Mouse (Mus musculus): ENCODE data around the gene Invs.

DNA sequence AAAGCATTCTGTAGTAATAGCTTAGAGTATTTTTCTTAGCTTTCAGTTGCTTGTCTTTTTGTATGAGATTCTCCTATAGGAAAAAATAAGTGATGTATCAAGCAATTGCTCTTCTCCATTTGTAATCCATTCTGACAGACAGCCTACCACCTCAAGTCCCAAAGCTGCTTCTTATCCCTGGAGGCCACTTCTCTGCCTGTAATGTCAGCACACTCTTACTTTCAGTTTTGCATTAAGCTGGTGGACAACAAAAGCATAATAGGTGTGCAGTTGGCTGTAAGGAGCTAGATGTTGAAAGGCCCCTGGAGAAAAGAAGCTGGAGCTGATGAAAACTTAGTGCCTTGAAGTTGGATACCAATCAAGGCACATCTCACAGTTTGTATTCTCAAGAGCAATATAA lies 26.3 kb upstream of the Invs start:
- TF ChIP-seq POLR2A (IDR thresholded peaks at IDR 0.05; ENCODE audit: control insufficient read depth, extremely low read depth, insufficient read depth, low read length, poor library complexity) (no peak), CTCF (IDR thresholded peaks at IDR 0.05; ENCODE audit: borderline replicate concordance, control insufficient read depth, extremely low read depth, insufficient read depth, low read length, poor library complexity) (no peak)

Data from thymus, adult 2 months (tissue).